Mouse (Mus musculus) MEL (cell line): ENCODE measurements around the gene Lsm11. TPM values are rescaled to one million over a fixed set of nuclear protein-coding genes. Genes with fewer than 3 reads are reported as not detected.
A peak's percentile ranks its signal among the peaks of the same experiment; 100 is the strongest.

Experiments used
- DNase-seq: peaks from one replicate; pipeline ENCODE4 v3.0.0; 2011; ENCODE audit warnings: low read depth, low spot score
- H3K27ac ChIP-seq: 2 replicates; pipeline ENCODE4 v1.5.1; 2012; ENCODE audit warnings: low read depth, mild to moderate bottlenecking, control low read depth, low read length, moderate library complexity; ENCODE audit not compliant: control insufficient read depth
- H3K27me3 ChIP-seq, 2 experiments: fragments of 150-350 bp in 1 of 2; sonication (generic) in 1 of 2; 2 replicates each; pipeline ENCODE4 v1.6.1; 2012; ENCODE audit warnings: low read length in 2 of 2, mild to moderate bottlenecking in 2 of 2, improper control_type of control experiment in 1 of 2, moderate library complexity in 1 of 2; ENCODE audit not compliant: insufficient read depth in 2 of 2, control insufficient read depth in 1 of 2
- H3K36me3 ChIP-seq, 2 experiments: 2 replicates each; pipeline ENCODE4 v1.6.1; 2012 to 2014; ENCODE audit warnings: low read length in 2 of 2, improper control_type of control experiment in 1 of 2, inconsistent platforms in 1 of 2, mild to moderate bottlenecking in 1 of 2; ENCODE audit not compliant: insufficient read depth in 2 of 2, control insufficient read depth in 1 of 2
- H3K4me1 ChIP-seq, 2 experiments: fragments of 150-350 bp in 1 of 2; sonication (generic) in 1 of 2; 2 replicates each; pipeline ENCODE4 v1.6.1; 2012; ENCODE audit warnings: low read length in 2 of 2, improper control_type of control experiment in 1 of 2, mild to moderate bottlenecking in 1 of 2; ENCODE audit not compliant: insufficient read depth in 2 of 2, control insufficient read depth in 1 of 2
- H3K4me3 ChIP-seq, 2 experiments: fragments of 150-350 bp in 1 of 2; sonication (generic) in 1 of 2; 2 replicates each; pipeline ENCODE4 v1.5.1; 2012; ENCODE audit warnings: low read depth in 2 of 2, low read length in 2 of 2, mild to moderate bottlenecking in 2 of 2, moderate library complexity in 2 of 2, control low read depth in 1 of 2, improper control_type of control experiment in 1 of 2; ENCODE audit not compliant: control insufficient read depth in 1 of 2, insufficient read depth in 1 of 2
- H3K79me2 ChIP-seq: 2 replicates; pipeline ENCODE4 v1.6.1; 2012; ENCODE audit warnings: mild to moderate bottlenecking, low read length, moderate library complexity; ENCODE audit not compliant: control insufficient read depth, poor library complexity, insufficient read depth
- H3K9ac ChIP-seq: 2 replicates; pipeline ENCODE4 v1.6.1; 2012; ENCODE audit warnings: low read depth, mild to moderate bottlenecking, control low read depth, low read length, moderate library complexity; ENCODE audit not compliant: control insufficient read depth, poor library complexity, severe bottlenecking
- H3K9me3 ChIP-seq: fragments of 150-350 bp; sonication (generic); replicated peaks from 2 replicates; pipeline ENCODE4 v1.6.1; 2012; ENCODE audit warnings: mild to moderate bottlenecking, low read length, improper control_type of control experiment, moderate library complexity; ENCODE audit not compliant: insufficient read depth
- BHLHE40 ChIP-seq: IDR thresholded peaks from 2 replicates; pipeline ENCODE4 v1.6.1; 2012; ENCODE audit warnings: low read depth, mild to moderate bottlenecking, inconsistent platforms, low read length, improper control_type of control experiment, borderline replicate concordance
- CHD1 ChIP-seq: IDR thresholded peaks from 2 replicates; pipeline ENCODE4 v1.6.1; 2012; ENCODE audit warnings: low read depth, mild to moderate bottlenecking, inconsistent platforms, low read length, improper control_type of control experiment
- ELF1 ChIP-seq: IDR thresholded peaks from 2 replicates; pipeline ENCODE4 v1.6.1; 2014; ENCODE audit warnings: low read depth, mild to moderate bottlenecking, inconsistent platforms, low read length, improper control_type of control experiment, moderate library complexity
- ETS1 ChIP-seq: IDR thresholded peaks from 2 replicates; pipeline ENCODE4 v1.6.1; 2012; ENCODE audit warnings: low read depth, mild to moderate bottlenecking, inconsistent platforms, low read length, improper control_type of control experiment, moderate library complexity
- GATA1 ChIP-seq: IDR thresholded peaks from 2 replicates; pipeline ENCODE4 v1.6.1; 2011; ENCODE audit warnings: low read depth, low read length, improper control_type of control experiment
- HCFC1 ChIP-seq: IDR thresholded peaks from 2 replicates; pipeline ENCODE4 v1.6.1; 2012; ENCODE audit warnings: low read depth, mild to moderate bottlenecking, inconsistent platforms, low read length, improper control_type of control experiment, moderate library complexity
- MAFK ChIP-seq: IDR thresholded peaks from 2 replicates; pipeline ENCODE4 v1.6.1; 2011; ENCODE audit warnings: low read depth, mild to moderate bottlenecking, low read length, improper control_type of control experiment, borderline replicate concordance
- MAZ ChIP-seq: IDR thresholded peaks from 2 replicates; pipeline ENCODE4 v1.6.1; 2012; ENCODE audit warnings: low read depth, mild to moderate bottlenecking, inconsistent platforms, low read length, improper control_type of control experiment
- MEF2A ChIP-seq: IDR thresholded peaks from 2 replicates; pipeline ENCODE4 v1.6.1; 2014; ENCODE audit warnings: low read depth, mild to moderate bottlenecking, inconsistent platforms, low read length, improper control_type of control experiment; ENCODE audit not compliant: poor library complexity, insufficient replicate concordance, severe bottlenecking; ENCODE audit errors: extremely low read depth
- MXI1 ChIP-seq: IDR thresholded peaks from 2 replicates; pipeline ENCODE4 v1.6.1; 2011; ENCODE audit warnings: mild to moderate bottlenecking, low read depth, low read length, improper control_type of control experiment
- MYC ChIP-seq: IDR thresholded peaks from 2 replicates; pipeline ENCODE4 v1.6.1; 2011; ENCODE audit warnings: low read depth, mild to moderate bottlenecking, low read length, improper control_type of control experiment, moderate library complexity
- NELFE ChIP-seq: IDR thresholded peaks from 2 replicates; pipeline ENCODE4 v1.6.1; 2011; ENCODE audit warnings: low read depth, low read length, improper control_type of control experiment
- NRF1 ChIP-seq: IDR thresholded peaks from 2 replicates; pipeline ENCODE4 v1.6.1; 2014; ENCODE audit warnings: low read depth, mild to moderate bottlenecking, inconsistent platforms, low read length, improper control_type of control experiment, moderate library complexity; ENCODE audit not compliant: poor library complexity, insufficient read depth, severe bottlenecking
- POLR2A ChIP-seq, 2 experiments: IDR thresholded peaks; 2 replicates each; pipeline ENCODE4 v1.6.1; 2011 to 2012; ENCODE audit warnings: low read length in 2 of 2, mild to moderate bottlenecking in 2 of 2, control low read depth in 1 of 2, improper control_type of control experiment in 1 of 2, low read depth in 1 of 2, moderate library complexity in 1 of 2; ENCODE audit not compliant: control insufficient read depth in 1 of 2, insufficient read depth in 1 of 2, poor library complexity in 1 of 2
- POLR2AphosphoS5 ChIP-seq: IDR thresholded peaks from 2 replicates; pipeline ENCODE4 v1.6.1; 2012; ENCODE audit warnings: low read depth, borderline replicate concordance, mild to moderate bottlenecking, inconsistent platforms, low read length, moderate library complexity, mixed read lengths
- RCOR1 ChIP-seq: IDR thresholded peaks from 2 replicates; pipeline ENCODE4 v1.6.1; 2012; ENCODE audit warnings: low read depth, mild to moderate bottlenecking, inconsistent platforms, low read length, improper control_type of control experiment
- SIN3A ChIP-seq: IDR thresholded peaks from 2 replicates; pipeline ENCODE4 v1.6.1; 2012; ENCODE audit warnings: low read length, improper control_type of control experiment, inconsistent platforms
- SMC3 ChIP-seq: IDR thresholded peaks from 2 replicates; pipeline ENCODE4 v1.6.1; 2011; ENCODE audit warnings: low read depth, low read length, improper control_type of control experiment
- TAL1 ChIP-seq: IDR thresholded peaks from 2 replicates; pipeline ENCODE4 v1.6.1; 2012; ENCODE audit warnings: mild to moderate bottlenecking, inconsistent platforms, low read length, moderate library complexity, mixed read lengths
- TCF12 ChIP-seq: IDR thresholded peaks from 2 replicates; pipeline ENCODE4 v1.6.1; 2014; ENCODE audit warnings: low read depth, mild to moderate bottlenecking, inconsistent platforms, low read length, improper control_type of control experiment, moderate library complexity
- USF1 ChIP-seq: IDR thresholded peaks from 2 replicates; pipeline ENCODE4 v1.6.1; 2014; ENCODE audit warnings: low read depth, mild to moderate bottlenecking, inconsistent platforms, low read length, improper control_type of control experiment, moderate library complexity
- USF2 ChIP-seq, 2 experiments: IDR thresholded peaks; 2 replicates each; pipeline ENCODE4 v1.6.1; 2011 to 2012; ENCODE audit warnings: improper control_type of control experiment in 2 of 2, low read length in 2 of 2, borderline replicate concordance in 1 of 2, inconsistent platforms in 1 of 2, low read depth in 1 of 2, mild to moderate bottlenecking in 1 of 2; ENCODE audit not compliant: insufficient read depth in 1 of 2
- ZMIZ1 ChIP-seq: IDR thresholded peaks from 2 replicates; pipeline ENCODE4 v1.6.1; 2012; ENCODE audit warnings: low read depth, mild to moderate bottlenecking, inconsistent platforms, low read length, improper control_type of control experiment, moderate library complexity
- ZNF384 ChIP-seq: IDR thresholded peaks from 2 replicates; pipeline ENCODE4 v1.6.1; 2012; ENCODE audit warnings: low read depth, mild to moderate bottlenecking, inconsistent platforms, low read length, improper control_type of control experiment
- polyA plus RNA-seq, 2 experiments: library from polyadenylated mRNA; stranded (reverse) in 1 of 2; unstranded in 1 of 2; fragments of >175 nt in 1 of 2; fragments of >200 nt in 1 of 2; gene quantifications; 2 replicates each; pipeline versions ENCODE4 v1.2.1 to v1.2.4; 2012; ENCODE audit warnings: low replicate concordance in 2 of 2, low read depth in 1 of 2; ENCODE audit not compliant: insufficient read length in 2 of 2, insufficient read depth in 1 of 2, missing spikeins in 1 of 2
- total RNA-seq: library from RNA; depleted of rRNA; stranded (reverse); fragments of 300-350 nt; gene quantifications from 2 replicates; pipeline ENCODE4 v1.2.3, GENCODE M21; 2012

The Lsm11 gene
- total and polyA plus RNA-seq, 3 experiments = 20.2 to 22.8 TPM; not detected in 1

- peak; percentile 96 for TF ChIP-seq HCFC1
- peak; percentile 83; the same call in 1 of the 2 replicates for TF ChIP-seq MAZ
- TF ChIP-seq ZMIZ1 = peak; percentile 52; the same call in 1 of the 2 replicates
- peak; percentile 95 for TF ChIP-seq ELF1
- TF ChIP-seq ETS1 = peak; percentile 64
- no peak for TF ChIP-seq BHLHE40
- peak; percentile 94 for TF ChIP-seq NELFE
- no peak for TF ChIP-seq USF2 (IDR thresholded peaks at IDR 0.05; ENCODE audit: borderline replicate concordance in 1 of 2, insufficient read depth in 1 of 2, low read depth in 1 of 2, low read length in 2 of 2)
- TF ChIP-seq TCF12 = peak; percentile 75
- TF ChIP-seq ZNF384 = no peak
- no peak for TF ChIP-seq NRF1
- TF ChIP-seq TAL1 = no peak
- TF ChIP-seq GATA1 = 0 out of 2 replicates have a peak, but pooled peaks have one; percentile 2
- TF ChIP-seq MXI1 = peak; percentile 98
- no peak for TF ChIP-seq POLR2AphosphoS5
- TF ChIP-seq MEF2A = no peak
- TF ChIP-seq RCOR1 = no peak
- TF ChIP-seq MYC = peak; percentile 99
- peak; percentile 99 for TF ChIP-seq SIN3A
- no peak for TF ChIP-seq SMC3
- no peak for TF ChIP-seq CHD1
Observed at GRCm38 (mm10) chr11:45955127-45955627, 10.4 kb upstream of the Lsm11 start, which contains the start of gene Thg1l (continued).

- no peak for DNase-seq
- Histone ChIP-seq H3K36me3 (peaks cover 3 to 14% of the 10 kb centered on the region in 2 experiments; a peak in 3 of 4 replicates), H3K9me3 (no peaks in the 10 kb centered on the region), H3K27me3 (no peaks in the 10 kb centered on the region), H3K4me3 (no peak overlapping the region), H3K27ac (no peak overlapping the region), H3K9ac (no peak overlapping the region), H3K4me1 (peaks cover 2 to 8% of the 10 kb centered on the region in 2 experiments), H3K79me2 (peaks cover 20% of the 10 kb centered on the region)
- TF ChIP-seq MAFK = no peak
- TF ChIP-seq NRF1 = no peak
- no peak for TF ChIP-seq MXI1
- TF ChIP-seq POLR2A (IDR thresholded peaks at IDR 0.05; ENCODE audit: control insufficient read depth in 1 of 2, insufficient read depth in 1 of 2, low read depth in 1 of 2, low read length in 2 of 2, poor library complexity in 1 of 2) = no peak
- TF ChIP-seq HCFC1 = no peak
- TF ChIP-seq USF1 = no peak
- no peak for TF ChIP-seq ELF1
Observed at GRCm38 (mm10) chr11:45947491-45947890, 2.8 kb upstream of the Lsm11 start.
